Mouse (Mus musculus) gonadal fat pad, adult 2 months (tissue): ENCODE measurements around the gene Tbx5. TPM values are rescaled to one million over a fixed set of nuclear protein-coding genes. Genes with fewer than 3 reads are reported as not detected.

Source experiments
- DNase-seq: peaks from one replicate; pipeline ENCODE4 v3.0.0-alpha.2; 2012; ENCODE audit warnings: low read depth
- polyA plus RNA-seq: library from polyadenylated mRNA; depleted of rRNA; stranded (reverse); fragments of >200 nt; gene quantifications from 2 replicates; pipeline ENCODE4 v1.2.3, GENCODE M21; 2012

Gene Tbx5
- polyA plus RNA-seq, 1 experiment: 0.09 TPM

GRCm38 (mm10) chr5:119810994-119811690, 21.3 kb upstream of the Tbx5 start:
- DNase-seq: no peak

DNA sequence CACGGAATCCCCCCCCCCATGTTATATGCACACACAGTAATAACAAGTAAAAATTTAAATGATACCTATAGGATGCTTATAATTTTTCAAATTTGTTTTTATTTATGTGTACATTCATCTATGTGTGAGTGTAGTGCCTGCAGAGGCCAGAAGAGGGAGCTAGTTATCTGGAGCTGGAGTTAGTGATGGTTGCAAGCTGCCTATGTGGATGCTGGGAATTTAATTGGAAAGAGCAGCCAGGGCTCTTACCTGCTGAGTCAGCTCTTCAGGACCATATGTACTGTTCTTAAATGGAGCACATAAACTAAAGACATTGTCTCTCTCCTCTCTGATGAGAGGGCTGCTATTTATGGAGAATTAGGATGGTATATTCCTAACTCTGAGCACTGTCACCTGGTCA, 17.2 kb upstream of the Tbx5 start:
- no peak for DNase-seq

GRCm38 (mm10) chr5:119820452-119820851, 12.0 kb upstream of the Tbx5 start:
- DNase-seq: no peak

DNA sequence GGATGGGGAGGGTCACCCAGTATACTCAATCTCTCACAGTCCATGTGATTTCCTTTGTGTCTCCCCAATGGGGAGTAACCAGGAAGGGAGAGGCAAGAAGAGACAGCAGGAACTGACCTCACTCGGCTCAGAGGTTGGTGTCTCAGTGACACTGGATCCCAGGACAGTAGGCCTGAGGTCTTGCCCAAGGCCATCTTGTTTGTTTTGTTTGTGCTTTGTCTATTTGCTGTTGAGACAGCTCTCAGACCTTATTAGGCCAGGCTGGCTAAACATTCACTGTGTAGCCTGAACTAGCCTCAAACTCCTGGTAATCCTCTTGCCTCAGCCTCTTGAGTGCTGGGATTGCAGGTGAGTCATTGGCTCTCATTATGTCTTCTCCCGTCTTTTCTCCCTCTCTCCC, 11.0 kb upstream of the Tbx5 start:
- DNase-seq: no peak

GRCm38 (mm10) chr5:119827341-119827740, 5.1 kb upstream of the Tbx5 start:
- DNase-seq: no peak

DNA sequence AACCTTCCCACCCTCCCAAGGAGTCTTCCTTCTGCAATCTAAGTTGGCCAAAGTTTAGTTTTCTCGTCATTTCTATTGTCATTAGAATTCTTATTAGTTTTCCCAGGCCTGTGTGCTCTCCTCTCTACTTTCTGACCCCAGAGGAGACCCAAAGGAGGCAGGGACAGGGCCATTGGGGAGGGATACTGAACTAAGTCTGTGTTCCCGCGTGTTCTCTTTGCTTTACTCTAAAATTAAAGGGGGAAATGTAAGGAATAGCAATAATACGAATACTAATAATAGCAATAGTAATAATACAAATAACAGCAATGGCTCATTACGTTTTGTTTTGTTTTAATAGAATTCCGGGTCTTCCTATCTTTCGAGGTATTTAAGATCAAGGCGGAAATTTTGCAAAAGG, 1.9 kb upstream of the Tbx5 start:
- no peak for DNase-seq

GRCm38 (mm10) chr5:119831201-119831771, 1.2 kb upstream of the Tbx5 start:
- DNase-seq: no peak

DNA sequence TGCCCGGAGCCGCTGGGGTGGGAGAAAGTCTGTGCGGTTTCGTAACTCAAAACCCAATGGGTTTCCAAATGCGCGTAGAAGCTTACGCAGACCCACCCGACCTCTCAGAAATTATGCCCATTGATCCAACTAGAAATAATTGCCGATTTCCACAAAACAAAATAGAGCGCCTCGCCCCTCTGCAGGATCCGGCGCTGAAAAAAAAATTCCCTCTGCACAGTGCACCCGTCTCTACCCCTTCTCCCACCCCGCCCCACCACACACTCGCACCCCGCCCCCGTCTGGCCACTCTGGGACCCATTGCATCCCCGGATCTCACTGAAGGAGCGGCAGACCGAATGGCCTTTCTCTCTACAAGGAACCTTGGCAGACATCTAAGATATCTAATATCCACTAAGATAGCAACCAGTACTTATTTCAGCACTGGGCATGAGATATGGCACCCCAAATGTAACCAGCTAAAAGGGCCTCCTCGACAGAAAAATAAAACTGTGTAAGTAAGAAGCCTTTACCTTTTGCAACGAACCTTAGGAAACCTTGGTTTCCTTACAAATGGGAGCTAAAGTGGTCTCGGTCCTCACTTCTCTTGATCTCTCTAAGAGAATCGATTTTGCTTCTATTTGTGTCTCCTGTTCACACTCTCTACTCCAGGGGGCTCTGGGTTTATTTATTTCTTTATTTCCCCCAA, 533 bp upstream of the Tbx5 start:
- no peak for DNase-seq

- no peak for DNase-seq
Observed at GRCm38 (mm10) chr5:119833223-119834030, 959 bp downstream of the Tbx5 start.

DNA sequence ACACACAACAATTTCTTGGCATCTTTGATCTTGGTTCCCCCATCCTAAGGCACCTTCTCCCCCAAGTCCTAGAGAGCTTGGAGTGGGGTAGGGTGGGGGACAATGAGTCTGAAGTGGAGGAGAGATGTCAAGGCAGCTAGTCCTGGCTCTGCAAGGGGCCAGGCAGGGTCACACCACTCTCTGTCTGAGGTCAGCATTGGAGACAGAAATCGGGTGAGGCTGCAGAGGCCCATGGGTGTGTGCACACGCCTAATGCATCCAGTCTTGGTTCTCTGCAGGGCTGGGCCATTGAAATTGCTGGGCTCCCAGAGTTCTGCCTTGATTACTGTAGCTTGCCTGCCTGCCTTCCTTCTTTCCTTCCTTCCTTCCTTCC, 1.5 kb downstream of the Tbx5 start:
- no peak for DNase-seq

- DNase-seq: no peak
Observed at GRCm38 (mm10) chr5:119835053-119835867, 2.8 kb downstream of the Tbx5 start.

- no peak for DNase-seq
Observed at GRCm38 (mm10) chr5:119835868-119836209, 3.4 kb downstream of the Tbx5 start.

DNA sequence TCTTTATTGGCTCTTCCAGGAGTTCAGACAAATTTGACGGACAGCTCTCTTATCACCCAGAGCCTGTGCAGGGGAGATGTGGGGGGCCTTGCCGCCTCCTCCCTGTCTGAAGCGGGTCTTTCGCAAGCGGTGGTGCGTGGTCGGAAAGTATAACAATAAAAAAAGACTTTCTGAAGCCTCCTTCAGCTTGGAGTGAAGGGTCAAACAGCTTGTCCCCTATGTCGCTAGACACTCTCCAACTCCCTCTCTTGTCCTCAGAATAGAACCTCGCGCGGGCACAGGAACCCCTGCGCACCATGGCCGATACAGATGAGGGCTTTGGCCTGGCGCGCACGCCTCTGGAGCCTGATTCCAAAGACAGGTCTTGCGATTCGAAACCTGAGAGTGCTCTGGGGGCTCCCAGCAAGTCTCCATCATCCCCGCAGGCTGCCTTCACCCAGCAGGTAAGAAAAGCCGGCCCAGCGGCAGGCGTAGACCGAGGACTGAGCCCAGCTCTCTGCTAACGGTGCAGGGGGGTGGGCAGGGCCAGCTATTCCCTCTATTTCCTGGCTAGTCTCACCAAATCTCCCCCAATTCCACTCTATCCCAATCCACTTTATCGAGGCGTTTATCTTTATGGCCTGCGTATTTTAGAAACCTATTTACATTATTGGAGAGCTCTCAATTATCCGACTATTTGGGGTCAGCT, 4.3 kb downstream of the Tbx5 start:
- DNase-seq: no peak

GRCm38 (mm10) chr5:119837306-119837675, 4.8 kb downstream of the Tbx5 start:
- DNase-seq: no peak

DNA sequence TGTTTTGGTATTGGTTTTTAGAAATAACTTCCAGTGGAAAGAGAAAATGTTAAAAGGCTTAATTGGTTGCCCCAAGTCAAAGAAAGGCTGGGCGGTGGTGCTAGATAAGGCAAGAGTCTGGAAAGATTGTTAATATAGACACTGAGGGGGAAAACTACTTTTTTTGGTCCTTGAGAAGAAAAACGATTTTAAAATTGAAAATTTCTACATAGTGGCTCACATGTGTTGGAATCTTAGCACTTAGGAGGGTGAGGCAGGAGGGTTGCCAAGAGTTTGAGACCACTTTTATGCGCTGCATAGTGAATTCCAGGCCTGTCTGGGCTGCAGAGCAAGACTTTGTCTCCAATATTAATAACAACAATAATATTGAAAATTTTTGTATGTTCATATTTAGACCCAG, 5.4 kb downstream of the Tbx5 start:
- no peak for DNase-seq

DNA sequence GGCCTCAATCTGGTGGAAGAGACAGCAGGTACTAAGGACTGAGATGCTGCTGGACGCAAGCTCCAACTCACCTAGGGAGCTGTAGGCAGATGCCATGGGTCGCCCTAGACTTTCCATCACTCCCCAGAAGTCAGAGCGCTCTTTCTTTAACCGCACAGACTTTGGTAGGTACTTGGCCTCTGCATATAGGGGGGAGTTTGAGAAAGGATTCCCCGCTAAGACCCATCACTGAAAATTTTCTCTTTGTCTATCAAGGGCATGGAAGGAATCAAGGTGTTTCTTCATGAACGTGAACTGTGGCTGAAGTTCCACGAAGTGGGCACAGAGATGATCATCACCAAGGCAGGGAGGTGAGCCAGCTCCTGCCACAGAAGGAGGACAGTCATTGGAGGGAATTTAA, 6.0 kb downstream of the Tbx5 start:
- DNase-seq: no peak

DNA sequence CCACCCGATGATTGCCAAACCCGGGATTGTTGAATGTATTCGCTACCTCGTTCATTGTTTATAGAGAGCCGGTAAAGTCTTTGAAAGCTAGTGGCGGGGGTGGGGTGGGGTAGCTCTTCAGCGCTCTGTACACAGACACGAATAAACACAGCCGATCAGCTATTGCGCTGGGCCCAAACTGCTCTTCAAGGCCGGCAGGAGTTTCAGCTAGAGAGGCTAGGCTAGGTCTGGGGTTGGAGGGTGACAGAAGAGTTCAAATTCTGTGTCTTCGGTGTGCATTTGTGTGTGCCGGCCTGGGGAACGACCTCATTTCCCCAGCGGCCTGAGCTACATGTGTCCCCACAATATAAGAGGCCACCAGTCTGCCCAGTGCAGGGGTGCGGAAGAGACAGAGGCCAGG, 6.7 kb downstream of the Tbx5 start:
- DNase-seq: no peak

DNA sequence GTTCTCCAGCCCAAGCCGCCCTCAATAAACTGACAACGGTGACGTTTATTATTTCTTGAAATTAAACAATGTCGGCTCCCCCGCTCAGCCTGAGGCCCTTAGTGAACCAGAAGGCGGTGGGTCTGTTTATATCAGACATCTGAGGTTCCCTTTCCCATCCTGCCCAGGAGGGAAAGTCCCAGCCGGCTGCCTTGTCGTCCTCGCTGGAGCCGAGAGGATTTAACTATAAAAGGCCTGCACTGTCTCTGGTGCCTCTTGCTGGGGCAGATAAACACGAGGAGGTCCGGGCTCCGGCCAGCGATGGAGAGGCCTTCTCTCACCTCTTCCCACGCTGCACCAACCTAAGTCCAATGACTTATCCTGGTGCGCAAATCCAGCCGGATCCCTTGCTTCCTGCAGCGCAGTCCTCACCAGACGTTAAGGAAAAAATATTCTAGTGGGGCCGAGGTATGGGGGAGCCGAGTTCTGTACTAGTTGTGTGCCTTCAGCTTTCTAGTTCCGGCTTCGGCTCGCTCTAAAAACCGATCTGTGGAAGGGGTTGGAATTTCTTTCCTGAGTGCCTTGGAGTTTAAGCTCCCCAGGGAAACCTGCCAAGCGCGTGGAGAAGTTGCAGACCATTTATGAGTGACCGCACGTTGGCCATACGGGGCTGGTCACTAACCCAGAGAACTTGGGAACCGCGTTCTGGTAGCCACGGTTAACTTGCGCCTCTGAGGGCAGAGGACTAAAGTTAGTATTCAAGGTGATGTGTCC, 7.3 kb downstream of the Tbx5 start:
- no peak for DNase-seq

GRCm38 (mm10) chr5:119840404-119840803, 7.9 kb downstream of the Tbx5 start:
- no peak for DNase-seq

DNA sequence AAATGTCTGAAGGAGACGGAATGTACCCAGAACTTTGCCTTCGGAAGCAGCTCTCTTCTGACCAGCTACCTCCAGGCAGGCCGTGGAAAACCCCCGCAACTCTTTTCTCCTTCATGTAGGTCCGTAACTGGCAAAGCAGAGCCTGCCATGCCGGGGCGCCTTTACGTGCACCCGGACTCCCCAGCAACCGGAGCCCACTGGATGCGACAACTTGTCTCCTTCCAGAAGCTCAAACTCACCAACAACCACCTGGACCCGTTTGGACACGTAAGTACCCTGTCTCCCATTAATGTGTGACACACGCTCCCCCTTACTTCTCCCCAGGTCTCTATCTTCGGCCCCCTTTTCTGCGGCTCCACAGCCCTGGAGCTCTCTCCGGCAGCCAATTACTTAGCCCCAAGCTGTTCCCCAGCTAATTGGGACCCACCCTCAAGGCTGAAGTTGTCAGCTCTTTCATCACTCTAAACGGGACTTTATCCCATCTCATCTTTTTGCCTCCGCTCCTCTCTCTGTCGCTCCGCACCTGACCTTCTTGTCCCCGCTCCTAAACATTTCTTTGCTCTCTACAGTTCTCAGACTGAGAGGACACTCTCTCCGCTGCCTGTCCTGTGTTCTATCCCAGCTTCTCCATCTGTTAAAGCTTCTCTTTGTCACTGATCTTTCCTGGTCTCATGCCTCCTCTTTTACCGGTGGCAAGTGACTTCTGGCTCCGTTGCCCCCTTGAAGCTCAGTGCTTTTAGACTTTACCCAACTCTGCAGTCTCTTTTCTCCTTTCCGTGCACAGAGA, 9.4 kb downstream of the Tbx5 start:
- no peak for DNase-seq
